Mouse (Mus musculus) E14TG2a.4 (cell line): Measurements from ENCODE around the gene Pi4k2a.

ENCODE experiments used
- CTCF ChIP-seq: conservative IDR thresholded peaks from 2 replicates; pipeline ENCODE4 v1.5.1; 2014; ENCODE audit warnings: low read length
- NANOG ChIP-seq: IDR thresholded peaks from 2 replicates; pipeline ENCODE4 v1.6.1; 2014; ENCODE audit warnings: borderline replicate concordance, low read length, mixed read lengths
- POU5F1 ChIP-seq: IDR thresholded peaks from 2 replicates; pipeline ENCODE4 v1.6.1; 2014; ENCODE audit warnings: low read length, borderline replicate concordance

DNA sequence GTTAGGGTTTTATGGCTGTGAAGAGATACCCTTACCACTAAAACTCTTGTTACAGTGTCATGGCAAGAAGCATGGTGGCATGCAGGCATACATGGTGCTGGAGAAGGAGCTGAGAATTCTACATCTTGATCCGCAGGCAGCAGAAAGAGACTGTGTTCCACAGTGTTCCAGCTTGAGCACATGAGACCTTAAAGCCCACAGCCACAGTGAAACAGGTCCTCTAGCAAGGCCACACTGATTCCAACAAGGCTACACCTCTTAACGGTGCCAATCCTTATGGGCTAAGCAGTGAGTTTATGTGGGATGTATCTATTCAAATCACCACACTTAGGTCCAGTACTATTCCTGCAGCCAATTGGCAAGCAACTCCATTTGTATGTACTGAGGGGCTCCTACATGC, 55.5 kb downstream of the Pi4k2a start:
- TF ChIP-seq CTCF = no peak
- TF ChIP-seq POU5F1 = no peak
- no peak for TF ChIP-seq NANOG
